Mouse (Mus musculus): ENCODE data around the gene Anapc4.

Anapc4 gene

DNA sequence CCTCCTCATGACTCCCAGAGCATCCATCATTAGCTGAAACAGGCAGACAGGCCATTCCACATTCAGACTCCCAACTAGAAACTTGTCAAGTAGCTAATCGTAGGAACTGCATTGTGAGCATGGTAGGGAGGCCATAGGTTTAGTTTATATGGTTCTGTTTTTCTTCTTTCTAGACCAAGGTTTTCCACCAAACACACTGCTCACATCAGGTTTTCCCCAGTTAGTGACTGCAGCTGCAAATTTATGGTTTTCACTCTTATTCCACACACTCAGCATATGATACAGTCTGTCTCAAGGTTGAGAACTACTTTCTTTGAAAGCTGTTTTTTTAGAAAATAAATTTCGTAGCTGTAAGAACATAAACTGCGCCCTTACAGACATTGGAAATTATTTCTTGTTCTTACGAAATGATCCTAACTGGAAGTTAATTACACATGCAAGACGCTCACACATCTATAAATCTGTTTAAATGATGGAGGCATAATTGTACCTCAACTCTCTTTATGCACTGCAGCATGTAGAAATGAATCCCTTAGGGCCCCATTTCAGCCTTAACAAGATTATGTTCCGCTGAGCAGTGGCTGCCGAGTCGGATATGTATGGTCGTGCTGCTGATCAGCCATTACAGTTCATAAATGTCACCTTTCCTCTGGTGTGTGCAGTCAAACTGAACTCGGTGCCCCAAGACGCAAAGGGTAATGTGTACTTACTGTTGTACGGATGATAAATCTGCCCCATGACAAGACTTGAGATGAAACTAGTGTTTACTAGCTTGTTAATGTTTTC lies 35.3 kb downstream of the Anapc4 start:
- DNase-seq (ENCODE audit: low spot score in 2 of 2) = no peak

DNA sequence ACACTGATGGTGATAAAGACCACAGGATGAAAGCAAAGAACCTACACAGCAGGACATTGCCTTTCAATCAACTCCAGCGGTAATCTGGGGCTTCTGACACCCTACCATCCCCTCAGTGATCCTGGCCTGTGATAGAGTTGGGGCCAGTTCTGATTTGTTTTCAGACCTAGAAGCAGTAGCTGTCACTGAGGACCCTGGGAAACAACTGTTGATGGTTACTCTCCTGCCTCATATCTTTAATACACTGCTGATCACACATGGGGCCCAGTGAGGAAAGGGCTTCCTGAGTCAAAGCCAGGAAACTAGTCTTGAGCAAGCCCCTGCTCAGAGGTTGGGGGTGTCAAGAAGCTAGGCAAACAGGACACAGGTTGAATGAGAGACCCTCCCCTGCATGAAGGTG lies 37.6 kb downstream of the Anapc4 start:
- no peak for DNase-seq (ENCODE audit: low spot score in 2 of 2)

DNA sequence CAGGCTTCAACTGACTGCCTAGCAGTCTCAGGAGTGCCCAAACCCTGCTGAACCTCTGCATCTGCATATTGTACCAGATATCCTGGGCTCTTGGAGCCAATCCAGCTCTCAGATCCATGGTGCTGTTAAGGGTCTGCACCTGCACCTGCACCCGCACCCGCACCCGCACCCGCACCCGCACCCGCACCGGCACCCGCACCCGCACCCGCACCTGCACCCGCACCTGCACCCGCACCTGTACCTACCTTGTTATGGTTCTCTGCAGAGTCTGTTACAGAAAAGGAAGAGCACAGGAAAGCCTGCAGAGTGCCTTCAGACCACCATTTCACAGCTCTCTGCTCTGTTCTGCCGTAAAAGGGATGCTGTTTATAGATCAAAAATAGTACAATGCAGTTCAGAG lies 38.2 kb downstream of the Anapc4 start:
- no peak for DNase-seq (ENCODE audit: low spot score in 2 of 2)

DNA sequence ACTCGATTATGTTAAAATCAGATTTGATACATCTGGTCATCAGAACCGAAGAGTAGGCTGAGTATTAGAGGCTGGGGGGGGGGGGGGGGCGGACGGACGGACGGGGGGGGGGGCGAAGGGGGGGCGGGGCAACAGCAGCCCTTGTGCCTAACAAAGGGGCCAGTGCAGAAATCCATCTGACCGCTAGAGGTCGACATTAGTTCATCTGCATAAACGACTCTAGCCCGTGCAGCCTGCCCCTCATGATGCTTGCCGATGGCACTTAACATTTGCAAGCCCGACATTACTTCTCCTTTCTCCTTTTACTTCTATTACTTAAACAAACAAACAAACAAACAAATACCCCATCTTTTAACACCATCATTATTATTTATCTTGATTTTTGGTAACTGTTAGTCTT lies 45.0 kb downstream of the Anapc4 start:
- peak; percentile 69 to 79 for DNase-seq (ENCODE audit: low spot score in 2 of 2)

GRCm38 (mm10) chr5:52879926-52880325 lies 46.1 kb downstream of the Anapc4 start:
- no peak for DNase-seq (ENCODE audit: low spot score in 2 of 2)

- no peak for DNase-seq (ENCODE audit: low spot score in 2 of 2)
Measured at GRCm38 (mm10) chr5:52882446-52882845, 48.6 kb downstream of the Anapc4 start.

DNA sequence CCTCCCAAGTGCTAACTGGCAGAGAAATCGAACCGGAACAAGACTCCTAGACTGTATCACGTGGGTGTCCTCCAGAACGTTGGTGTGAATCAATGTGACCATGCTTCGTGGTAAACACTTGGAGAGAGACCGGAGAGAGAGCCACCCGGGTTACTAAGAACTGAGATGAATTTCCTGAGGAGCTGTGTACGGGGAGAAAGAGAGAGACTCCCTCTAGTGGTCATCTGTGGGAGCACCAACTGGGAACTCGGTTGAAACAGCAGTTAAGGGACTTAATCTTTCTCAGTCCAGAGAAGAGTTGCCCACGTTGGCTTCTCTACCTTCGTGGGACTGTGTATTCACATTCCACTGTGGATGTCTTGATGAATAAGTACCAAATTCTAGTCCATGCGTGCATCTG lies 53.3 kb downstream of the Anapc4 start:
- DNase-seq (ENCODE audit: low spot score in 2 of 2) = peak; percentile 60 to 73

- DNase-seq (ENCODE audit: low spot score in 2 of 2) = no peak
Measured at GRCm38 (mm10) chr5:52889919-52890318, 56.1 kb downstream of the Anapc4 start.

DNA sequence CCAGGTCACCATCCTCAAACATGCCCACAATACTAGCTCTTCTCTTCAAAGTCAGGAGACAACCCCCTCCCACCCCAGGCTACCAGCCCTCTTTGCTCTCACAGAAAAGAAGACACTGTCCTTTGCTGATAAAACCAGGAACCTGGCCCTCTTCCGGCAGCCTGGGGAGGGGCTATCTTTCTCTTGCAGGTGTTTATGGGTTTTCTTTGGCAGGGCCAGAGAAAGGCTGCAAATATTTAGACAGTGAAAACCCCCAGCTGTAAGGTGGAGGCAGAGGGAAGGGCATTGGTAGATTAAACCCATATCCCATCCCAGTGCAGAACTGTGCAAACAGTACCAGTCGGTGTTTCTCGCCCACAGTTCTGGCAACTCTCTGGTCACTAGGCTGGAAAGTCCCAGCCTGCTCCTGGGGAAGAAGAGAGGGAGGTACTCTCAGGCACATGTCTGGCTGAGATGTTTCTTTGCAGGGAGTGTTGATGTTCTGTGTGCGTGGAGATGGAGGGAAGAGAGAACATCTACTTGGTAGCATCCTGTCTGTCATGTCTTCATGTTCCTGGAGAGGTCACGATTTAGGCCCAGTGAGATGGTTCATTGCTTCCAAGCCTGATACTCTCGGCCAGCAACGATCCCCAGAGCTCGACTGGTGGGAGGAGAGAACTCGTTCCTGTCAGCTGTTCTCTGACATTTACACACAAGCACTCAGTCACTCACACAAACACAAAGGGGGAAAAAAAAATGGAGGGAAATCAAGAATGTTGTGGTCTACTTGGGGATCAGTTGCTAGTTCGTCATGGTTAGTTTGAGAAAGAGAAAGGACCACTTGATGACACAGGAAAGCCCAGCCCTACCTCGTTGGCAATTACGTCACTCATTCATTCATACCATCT lies 58.4 kb downstream of the Anapc4 start:
- no peak for DNase-seq (ENCODE audit: low spot score in 2 of 2)

DNA sequence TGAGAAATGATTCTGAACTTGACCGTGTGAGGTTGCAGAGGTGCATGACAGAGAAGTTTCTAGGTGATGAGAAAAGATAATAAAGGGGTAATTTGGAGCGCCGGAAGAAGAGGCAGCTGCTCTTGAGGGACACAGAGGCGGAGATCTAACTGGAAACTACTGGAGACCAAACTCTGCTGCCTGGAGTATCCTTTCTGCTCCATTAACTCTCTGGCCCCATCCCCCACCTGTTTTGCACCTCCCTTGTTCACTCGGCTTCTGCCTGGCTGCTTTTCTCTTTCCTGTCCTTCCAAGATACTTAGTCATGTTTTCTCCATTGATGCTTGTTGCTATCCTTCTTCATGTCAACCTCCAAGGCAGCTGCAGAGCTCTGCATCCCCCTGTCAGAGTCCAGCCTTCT lies 60.1 kb downstream of the Anapc4 start:
- no peak for DNase-seq (ENCODE audit: low spot score in 2 of 2)

DNA sequence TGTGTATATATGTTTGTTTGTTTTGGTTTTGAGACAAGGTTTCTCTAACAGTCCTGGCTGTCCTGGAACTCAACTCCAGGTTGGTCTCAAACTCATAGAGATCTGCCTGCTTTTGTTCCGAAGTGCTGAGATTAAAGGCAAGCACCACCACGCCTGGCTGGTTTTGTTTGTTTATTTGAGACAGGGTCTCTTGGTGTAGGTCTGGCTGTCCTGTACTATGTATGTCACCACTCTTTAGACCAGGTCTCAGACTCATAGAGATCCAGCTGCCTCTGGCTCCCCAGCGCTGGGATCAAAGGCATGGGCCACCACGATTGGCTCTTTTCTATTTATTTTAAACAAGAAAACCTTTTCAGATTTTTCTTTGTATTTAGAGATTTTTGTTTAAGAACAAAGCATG lies 70.4 kb downstream of the Anapc4 start:
- no peak for DNase-seq (ENCODE audit: low spot score in 2 of 2)

- DNase-seq (ENCODE audit: low spot score in 2 of 2) = no peak
Measured at GRCm38 (mm10) chr5:52904671-52905070, 70.9 kb downstream of the Anapc4 start.

DNA sequence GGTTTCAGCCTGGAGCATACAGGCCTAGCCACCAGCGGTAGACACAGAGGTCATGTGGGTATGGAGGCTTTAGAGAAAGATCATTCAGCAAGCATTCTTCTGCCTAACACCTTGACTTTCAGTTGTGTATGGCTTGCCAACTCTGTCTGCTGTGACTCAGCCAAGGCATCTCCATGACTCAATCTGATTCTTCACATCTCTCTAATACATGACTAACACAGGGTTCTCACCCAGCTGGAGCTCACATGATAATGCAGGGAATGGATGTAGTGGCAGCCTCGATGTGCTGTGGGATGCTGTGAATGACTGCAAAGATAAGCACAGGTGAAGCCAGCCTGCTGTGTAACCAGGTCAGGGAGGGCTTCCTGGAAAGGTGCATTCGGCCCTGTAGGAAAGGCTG lies 74.4 kb downstream of the Anapc4 start:
- peak; percentile 33 to 46 for DNase-seq (ENCODE audit: low spot score in 2 of 2)

- DNase-seq (ENCODE audit: low spot score in 2 of 2) = peak in 1 of 2 experiments; percentile 15
Measured at GRCm38 (mm10) chr5:52910159-52910591, 76.4 kb downstream of the Anapc4 start.

DNA sequence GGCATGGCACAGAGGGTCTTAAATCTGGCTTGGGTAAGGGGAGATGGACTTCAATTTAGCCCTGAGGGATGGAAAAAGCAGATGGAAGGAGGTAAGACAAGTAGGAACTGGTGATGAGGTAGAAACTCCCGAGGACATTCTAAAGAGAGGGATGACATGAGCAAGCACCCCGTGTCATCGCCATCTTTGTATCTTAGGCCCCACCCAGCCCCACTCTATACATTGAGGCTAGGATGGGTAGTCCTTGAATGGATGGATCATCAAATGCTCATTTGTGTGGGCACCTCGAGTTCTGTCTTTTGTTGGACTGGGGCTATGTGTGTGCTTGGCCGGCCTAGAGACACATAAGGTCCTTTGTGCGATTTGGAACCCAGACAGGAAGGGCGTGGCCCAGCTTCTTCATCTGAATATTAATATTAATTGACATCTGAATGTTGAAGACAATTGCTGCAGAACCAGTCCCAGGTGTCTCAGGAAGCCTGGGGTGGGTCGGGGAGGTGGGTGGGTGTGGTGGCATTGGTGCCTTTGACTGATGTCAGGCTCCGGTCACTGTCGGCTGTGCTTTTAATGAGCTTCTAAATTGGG lies 77.6 kb downstream of the Anapc4 start:
- DNase-seq (ENCODE audit: low spot score in 2 of 2) = no peak

- DNase-seq (ENCODE audit: low spot score in 2 of 2) = no peak
Measured at GRCm38 (mm10) chr5:52913711-52914110, 79.9 kb downstream of the Anapc4 start.

DNA sequence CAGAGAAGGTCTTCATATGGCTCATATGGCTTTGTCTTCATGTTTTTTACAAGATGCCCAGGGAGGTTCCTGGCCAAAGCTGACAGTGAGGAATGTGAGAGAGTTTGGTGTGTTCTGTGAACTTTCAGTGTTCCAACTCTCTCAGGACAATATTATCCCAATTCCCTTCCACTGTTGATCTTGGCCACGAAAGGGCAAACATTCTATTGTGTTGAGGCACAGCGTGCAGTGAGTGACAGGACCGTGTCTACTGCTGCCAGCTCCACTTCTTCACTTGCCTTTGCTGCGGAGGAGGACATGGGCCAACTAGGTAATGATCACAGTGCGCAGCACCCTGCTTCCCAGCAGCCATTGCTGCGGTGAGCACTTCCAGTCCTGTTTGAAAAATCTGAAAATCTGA lies 82.4 kb downstream of the Anapc4 start:
- DNase-seq (ENCODE audit: low spot score in 2 of 2) = no peak

Data from right cerebral cortex, adult 2 months (tissue).